Mouse (Mus musculus) cerebellum, adult 11 months (tissue): ENCODE results near the gene Osbp.
"Not testable (repeated sequence)": the region's sequence is repeated elsewhere in the genome, so short reads cannot be mapped to it uniquely, and the experiment has no call there.

ENCODE experiments used
- DNase-seq: peaks from one replicate; pipeline ENCODE4 v3.0.0; 2022

Osbp gene

DNA sequence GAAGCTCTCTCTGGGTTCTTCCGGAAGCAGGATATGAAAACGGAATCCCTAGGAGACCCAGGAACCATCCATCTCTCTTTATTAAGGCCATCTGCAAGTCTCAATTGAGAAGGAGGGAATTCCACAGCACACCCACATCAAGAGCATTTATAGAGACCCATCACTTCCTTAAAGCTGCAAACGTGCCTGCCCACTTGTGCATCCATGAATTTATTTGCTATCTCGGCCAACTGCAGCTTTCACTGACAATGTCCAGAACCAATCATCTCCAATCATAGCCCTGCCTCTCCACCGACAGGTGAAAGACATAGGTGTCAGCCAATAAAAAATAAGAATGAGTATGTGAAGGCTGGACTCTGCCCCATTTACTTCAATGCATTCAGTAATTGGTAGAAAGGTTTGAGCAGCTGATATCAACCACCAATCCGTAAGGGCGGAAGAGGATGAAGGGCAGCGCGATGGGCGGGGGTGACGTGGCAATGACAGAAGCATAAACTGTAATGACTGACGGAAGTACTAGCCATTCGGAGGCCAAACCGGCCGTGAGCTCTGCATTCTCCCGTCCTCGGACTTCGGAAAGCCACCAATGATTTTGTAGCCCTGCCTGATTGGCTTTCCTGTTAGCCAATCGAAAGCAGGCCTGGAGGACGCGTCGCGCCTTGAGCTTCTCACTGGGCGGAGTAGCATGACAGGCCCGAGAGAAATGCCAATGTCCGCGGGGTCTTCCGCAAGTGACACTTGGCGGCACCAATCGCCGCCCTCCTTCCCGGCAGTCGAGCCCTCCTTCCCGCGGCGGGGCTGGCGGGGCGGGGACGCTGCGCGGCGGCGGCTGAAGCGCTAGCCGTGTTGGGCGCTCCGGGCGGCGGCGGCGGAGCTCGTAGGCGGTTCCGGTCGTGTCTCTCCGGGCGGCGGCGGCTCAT, at the start of gene Osbp:
Osbp (plus strand) TSS at position 919 of the 920 bp plus-strand sequence.
- peak; percentile 99 for DNase-seq

DNA sequence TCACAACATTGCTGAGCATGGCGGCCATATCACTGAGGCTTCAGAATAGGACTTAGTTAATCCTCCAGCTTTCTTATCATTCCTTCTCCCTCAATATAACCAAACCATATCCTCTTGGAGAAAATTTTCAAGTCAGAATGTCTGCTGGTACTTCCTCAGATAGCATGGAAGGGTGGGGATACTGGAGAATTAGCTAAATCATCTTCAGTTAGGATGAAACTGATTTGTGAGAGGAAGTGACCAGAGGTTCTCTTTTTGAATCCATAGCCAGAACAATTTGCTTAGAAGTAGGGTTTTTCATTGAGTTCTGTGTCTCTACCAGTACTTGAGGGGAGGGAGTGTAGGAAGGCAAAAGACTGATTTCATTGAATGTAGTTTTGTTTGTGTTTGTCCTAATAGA, 43.7 kb upstream of the Osbp start:
- no peak for DNase-seq

DNA sequence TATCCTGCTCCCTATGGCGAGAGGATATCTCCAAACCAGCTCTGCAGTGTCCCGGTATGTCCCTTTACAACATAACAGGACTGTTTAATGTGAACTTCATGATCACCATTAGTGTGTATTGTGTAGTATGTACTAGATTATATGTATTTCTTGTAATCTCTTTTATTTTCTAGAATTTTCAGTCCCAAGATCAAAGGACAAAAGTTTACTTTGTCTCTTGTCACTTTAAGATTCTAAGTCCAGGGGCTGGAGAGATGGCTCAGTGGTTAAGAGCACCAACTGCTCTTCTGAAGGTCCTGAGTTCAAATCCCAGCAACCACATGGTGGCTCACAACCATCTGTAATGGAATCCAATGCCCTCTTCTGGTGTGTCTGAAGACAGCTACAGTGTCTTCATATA, 43.2 kb upstream of the Osbp start:
- not testable (repeated sequence) for DNase-seq

DNA sequence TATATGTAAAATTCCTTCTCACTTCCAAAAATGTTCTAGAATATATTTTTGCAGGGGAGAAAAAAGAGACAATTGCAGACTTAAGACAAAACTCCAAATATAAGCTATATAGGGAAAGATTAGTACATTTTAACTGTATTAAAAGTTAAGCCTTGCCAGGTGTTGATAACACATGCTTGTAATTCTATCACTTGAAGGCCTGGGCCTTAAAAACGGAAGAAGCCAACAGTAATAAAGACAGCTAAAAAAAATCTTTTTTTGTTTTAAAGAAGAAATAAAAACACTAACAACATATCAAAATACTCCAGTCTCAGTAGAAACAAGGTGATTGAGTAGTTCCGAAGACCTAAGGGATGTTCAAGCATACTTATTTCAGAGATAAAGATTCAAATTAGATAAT, 39.4 kb upstream of the Osbp start:
- DNase-seq: no peak

DNA sequence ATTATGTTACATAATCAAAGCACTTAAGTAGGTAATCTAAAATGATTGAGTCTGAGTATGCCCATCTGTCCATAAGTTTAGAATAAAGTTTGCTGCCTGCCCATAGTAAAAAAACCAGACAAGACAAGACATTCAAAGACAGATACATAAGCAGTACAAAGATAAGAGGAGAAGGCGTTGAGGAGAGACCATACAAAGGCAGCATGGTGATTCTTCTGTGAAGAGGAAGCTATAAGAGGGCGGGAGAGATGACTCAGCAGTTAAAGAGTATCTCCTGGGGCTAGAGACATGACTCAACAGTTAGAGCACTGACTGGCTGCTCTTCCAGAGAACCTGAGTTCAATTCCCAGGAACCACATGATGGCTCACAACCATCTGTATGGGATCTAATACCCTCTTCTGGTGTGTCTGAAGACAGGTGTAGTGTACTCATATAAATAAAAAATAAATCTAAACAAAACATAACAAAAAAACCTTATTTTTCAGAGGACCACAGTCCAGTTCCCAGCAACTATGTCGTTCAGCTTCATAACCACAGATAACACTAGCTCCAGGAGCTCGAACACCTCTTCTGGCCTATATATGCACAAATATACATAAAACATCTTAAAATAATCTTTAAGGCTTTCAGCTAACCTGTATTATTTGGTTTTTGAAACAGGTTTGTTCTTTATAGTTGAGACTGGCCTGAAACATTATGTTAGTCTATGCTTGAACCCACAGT, 37.6 kb upstream of the Osbp start:
- no peak for DNase-seq

DNA sequence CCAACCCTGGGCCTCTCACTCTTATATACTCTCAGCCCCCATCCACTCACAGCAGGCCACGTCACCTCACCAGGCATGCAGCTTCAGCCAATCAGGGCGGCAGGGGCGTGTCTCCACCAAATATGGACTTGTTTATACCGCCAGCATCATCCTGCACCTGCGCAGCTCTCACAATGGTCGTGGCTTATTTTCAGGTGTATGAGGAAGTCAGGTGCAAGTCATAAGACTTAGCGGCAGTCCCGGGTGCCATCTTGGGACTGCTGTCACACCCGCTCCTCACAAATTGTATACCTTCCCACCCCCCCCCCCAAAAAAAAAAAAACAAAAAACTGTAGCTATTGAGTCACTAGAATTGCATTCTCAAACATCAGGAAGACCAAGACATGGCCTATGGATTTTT, 19.3 kb upstream of the Osbp start:
- not testable (repeated sequence) for DNase-seq

DNA sequence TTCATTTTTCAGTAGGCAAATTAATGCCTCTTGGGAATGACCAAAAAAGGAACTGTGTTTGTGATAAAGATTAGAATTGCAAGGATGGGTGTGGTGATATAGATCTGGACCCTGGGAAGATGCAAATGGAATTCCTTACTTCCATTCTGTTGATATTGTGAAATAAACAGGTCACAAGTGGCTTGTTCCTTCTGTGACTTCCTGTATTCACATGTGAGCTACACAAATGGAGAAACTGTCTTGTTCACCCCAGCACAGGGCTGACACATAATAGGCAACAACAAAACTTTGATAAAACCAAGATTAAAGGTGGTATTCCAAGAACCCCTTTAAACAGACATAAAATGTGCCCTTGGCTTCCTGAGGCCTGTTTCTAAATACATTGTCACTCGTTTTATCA, 15.9 kb upstream of the Osbp start:
- DNase-seq: no peak

DNA sequence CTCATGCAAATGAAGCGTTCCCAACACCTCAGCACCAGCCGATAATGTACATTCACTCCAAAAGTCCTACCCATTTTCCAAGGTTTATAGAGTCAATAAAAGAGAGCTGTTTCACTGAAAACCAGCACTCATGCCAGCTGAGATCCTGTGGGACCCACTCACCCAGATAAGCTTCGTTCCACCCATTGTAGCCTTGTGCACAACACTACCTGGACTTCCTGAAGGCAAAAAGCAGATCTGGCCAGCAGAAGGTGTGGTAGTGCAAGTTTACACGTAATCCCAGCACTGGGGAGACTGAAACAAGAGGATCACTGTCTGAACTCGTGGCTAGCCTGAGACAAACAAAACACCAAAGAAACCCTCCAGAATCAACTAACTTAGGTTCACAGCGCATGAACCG, 15.0 kb upstream of the Osbp start:
- DNase-seq: no peak

DNA sequence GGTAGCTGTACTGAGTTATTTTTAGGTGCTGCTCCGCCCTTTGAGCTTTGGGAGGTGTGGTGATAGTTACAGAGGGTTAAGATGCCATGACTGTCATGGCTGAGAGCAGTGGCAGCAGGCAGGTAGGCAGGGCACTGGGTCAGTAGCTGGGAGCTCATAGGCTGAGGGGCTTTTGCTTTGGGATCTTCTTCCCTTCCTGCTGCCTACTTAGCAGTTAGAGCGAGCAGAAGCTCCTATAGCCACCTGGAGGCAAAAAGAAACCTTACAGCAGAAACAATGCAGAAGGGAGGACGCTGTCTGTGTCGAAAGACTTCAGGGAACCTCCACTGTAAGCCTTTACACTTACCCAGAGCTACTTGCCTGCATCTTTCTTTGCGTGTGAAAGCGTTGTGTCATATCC, 11.5 kb upstream of the Osbp start:
- no peak for DNase-seq

DNA sequence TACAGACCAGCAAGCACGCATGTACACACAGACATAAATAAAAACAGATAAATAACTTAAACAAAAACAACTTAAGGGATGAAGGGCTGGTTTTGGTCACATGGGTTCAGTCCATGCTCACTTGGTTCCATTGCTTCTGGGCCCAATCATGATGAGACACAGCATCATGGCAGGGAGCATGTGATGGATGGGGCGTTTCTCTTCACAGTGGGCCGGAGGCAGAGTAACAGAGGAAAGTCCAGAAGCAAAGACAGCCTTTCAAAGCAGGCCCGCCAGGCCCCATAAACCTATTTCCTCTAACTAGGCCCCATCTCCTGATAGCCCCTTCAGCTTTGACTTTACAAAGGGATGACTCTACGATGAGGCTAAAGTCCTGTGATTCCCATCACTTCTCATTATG, 9.1 kb upstream of the Osbp start:
- no peak for DNase-seq

DNA sequence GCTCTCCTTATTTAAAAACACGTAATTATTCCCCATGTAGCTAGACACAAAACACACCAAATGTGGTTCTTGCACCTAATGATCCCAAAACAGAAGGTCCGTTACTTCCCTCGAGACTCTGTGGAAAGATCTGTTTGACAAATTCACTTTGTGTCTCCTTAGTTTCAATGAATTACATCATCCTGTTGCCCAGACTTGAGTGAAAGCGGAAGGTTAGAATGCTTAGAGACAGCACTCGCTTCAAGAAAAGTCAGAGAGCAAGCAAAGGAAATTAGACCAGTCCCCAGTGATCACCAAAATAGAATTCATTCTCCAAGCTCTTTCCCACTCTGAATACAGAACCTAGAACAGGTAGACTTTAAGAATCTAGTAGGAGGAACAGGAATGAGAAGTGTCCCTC, 8.3 kb upstream of the Osbp start:
- no peak for DNase-seq

DNA sequence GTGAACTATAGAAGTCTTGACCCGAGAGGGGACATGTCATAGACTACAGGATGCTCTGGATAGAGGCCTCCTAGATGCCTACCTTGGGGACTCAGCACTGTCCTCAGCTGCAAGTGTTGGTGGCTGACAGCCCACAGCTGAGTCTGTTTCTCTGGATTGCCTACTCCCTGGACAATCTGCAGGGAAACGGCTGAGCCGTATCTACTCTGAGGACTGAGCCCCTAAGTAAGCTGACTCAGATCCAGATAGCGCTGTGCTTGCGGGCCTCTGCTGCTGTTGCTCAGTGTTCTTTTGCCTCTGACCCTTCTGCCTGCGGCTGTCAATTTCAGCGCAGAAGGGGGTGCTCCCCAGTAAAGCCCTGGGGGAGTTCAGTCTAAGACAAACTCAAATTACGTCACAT, 7.9 kb upstream of the Osbp start:
- DNase-seq: no peak

DNA sequence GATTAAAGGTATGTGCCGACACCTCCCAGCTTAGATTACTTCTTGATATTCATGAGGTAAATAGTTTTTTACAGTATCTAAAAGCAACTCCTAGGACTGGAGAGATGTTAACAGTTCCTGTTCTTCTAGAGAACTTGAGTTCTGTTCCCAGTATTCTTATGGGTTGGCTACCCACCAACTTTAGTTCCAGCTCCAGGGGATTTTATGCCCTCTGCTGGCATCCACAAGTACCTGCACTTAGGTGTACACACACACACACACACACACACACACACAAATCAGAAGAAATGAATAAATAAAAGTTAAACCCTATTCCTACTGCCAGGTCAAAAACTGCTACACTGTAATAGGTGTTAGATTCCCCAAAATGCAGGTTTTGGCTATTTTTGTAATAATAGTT, 1.5 kb upstream of the Osbp start:
- DNase-seq: no peak

DNA sequence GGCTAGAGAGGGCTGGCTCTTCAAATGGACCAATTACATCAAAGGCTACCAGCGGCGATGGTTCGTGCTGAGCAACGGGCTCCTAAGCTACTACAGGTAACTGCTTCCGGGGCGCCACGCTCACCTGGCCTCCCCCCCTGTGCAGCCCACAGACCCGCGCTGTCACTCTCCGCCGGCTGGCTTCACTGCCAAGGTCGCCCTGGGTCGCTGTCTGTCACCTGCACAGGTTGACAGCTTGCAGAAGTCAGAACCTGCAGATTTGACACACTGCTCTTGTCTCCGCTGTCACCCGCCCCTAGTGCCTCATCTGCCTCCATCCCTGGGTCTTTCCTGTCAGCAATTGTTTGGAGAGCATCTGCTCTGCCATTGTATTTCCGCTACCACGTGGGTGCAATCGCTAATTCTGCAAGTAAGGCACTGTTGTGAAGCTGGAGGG, 478 bp downstream of the Osbp start:
- peak; percentile 65 for DNase-seq

DNA sequence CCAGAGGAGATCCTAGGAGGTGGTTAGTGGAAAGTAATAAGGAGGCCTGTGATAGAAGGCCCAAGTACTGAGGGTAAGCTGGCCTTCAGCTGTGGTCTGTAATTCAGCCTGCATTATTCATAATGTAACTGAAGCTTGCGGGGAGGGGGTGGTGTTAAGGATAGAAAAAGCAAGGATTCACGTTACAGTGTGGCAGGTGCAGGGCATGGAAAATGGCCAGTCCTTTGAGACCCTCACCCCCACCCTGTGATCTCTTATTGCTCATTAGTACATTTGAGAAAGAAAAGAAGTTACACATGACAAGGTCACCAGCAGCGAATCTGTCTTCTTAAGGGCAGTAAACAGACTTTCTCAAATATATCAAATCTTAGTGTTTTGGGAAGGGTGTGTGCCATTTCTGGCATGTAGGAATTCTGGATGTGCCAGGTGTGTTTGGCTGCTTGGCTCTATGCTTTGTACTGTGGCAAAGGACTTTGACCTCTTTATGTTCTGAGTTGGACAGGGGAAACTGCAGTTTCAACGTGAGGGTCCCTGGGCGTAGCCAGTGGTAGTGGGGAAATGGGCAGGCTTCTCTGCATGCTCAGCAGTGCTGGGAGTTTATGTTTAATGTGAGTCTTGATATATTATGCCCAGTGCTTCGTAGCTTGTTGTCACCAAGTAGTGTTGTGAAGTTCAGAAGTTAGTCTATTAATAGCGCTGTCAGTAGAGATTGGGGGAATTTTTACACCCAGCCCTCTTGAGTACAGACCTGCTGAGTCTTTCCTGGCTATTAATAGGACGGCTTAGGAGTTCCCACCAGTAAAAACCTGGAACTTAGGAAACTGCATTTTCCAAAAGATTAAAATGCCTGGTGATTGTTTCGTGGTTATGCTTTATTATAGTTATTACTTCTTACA, 3.7 kb downstream of the Osbp start:
- no peak for DNase-seq

DNA sequence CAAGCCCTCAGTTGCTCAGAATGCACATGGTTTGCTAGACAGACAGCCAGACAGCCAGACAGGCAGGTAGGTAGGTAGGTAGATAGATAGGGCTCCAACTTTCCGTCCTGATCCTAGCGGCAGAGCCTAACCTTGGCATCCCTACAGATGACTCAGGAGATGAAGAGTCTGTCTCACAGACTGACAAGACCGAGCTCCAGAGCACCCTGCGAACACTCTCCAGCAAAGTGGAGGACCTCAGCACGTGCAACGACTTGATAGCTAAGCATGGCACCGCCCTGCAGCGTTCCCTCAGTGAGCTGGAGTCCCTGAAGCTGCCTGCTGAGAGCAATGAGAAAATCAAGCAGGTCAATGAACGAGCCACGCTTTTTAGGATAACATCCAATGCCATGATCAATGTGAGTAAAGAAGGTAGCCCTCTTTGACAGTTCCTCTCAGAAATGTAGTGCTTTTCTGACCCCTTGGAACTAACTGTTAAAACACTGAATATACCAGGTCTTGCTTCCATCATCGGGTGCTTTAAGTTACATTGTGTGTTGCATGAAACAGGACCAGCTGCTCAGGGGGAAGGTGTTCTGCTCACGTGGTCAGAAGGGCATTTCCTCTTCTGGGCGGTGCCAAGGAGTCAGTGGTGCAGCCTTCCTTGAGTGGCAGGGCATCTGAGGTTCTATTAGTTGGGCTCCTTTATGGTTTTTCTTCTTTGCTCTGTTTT, 7.9 kb downstream of the Osbp start:
- no peak for DNase-seq

DNA sequence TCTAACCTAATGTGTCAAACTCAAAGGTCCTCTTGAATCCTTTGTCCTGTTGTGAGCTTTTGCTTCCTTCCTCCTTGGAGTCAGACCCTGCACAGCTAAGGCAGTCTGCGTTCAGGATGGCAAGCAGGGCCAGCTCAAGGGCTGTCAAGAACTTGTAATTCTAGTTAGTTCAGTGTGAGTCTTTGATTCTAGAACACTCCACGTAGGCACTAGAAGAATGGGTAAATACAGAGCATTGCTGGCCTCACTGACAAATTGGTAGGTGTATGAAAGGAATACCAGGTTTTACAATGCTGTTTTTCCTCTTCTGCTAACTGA, 8.4 kb downstream of the Osbp start:
- DNase-seq: no peak

DNA sequence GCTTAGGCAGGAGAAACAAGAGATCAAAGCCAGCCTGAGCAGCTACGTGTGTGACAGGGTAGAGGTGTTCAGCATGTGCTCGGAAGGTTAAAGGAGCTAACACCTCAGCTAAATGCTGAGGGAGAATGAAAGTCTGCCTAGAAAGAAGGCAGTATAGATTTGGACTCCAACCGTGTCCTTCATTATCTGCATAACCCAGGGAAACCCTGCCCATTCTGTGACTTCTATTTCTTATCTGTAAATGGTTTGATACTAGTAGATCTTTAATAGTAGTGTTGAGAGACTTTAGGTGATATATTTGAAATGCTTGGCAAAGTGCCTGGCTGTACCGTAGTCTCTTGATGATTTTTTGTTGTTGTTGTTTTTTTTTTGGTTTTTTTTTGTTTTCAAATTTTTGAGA, 9.9 kb downstream of the Osbp start:
- no peak for DNase-seq

DNA sequence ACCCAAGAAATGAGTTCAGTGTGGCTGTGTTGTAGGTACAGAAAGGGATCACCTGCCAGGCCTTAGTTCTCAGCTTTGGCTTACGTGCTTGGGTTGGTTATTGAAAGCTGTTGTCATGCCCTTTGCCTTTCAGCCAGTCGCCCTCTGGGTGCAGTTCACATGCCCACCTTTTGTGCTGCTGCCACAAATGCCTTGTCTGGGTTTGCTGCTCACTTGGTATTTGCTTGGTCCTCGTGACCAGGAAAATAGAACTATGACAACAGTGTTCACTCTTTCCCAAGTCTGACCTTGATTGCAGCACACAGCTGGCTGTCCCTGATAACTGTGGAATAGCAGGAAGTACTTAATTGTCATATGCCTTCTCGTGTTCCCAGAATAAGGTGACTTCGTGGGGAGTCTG, 11.6 kb downstream of the Osbp start:
- DNase-seq: no peak

DNA sequence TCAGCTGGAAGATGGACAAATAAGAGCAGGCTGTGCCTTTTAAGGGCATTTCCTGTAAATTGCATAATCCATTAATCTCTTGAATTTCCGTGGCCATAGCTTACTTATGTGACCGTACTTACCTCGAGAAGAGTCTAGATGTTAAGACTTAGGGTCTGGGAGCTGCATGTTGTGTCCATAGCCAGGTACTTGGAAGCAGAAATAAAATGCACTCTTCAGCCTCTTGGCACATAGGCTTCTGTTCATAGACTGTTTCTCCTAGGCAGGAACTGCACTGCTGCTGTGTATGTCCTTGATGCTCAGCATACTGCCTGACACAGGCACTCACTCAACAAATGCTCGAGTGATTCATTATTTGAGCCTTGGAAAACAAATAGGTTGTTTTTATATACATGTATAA, 14.7 kb downstream of the Osbp start:
- DNase-seq: no peak

DNA sequence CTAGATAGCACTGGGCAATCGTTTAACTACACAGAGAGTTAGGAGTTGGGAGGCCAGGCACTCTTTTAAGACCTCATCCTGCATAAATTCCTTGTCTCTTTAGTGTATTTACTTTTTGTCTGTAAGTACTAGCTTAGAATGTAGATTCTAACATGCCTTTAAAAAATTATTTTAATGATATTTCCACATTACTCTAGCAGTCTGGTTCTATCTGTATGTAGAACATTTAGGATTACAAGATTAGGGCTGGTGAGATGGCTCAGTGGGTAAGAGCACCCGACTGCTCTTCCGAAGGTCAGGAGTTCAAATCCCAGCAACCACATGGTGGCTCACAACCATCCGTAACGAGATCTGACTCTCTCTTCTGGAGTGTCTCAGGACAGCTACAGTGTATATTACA, 18.9 kb downstream of the Osbp start:
- not testable (repeated sequence) for DNase-seq

DNA sequence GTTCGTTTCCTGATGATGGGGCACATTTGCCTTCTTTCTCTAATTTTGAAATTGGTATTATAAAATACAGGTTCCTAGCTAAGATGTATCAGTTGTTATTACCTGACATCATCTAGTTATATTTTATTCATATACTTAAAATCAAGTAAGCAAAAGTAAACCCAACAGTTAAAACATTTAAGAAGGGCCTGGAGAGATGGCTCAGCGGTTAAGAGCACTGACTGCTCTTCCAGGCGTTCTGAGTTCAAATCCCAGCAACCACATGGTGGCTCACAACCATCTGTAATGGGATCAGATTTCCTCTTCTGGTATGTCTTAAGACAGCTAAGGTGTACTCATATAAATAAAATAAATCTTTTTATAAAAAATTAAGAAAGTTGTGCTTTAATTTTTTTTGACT, 22.1 kb downstream of the Osbp start:
- DNase-seq: no peak

DNA sequence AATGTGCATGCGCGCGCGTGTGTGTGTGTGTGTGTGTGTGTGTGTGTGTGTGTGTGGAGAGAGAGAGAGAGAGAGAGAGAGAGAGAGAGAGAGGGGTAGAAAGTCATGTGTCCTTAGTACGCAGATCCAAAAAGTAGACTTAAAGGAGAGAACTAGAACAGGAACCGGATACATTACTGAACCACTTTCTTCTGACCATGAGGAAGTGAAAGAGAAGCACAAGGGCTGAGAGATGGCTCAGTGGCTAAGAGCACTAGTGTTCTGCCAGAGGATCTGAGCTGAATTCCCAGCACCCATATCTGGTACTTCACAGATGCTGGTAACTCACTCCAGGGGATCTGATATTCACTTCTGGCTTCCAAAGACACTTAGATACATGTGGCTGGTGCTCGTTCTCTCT, 23.6 kb downstream of the Osbp start:
- DNase-seq: no peak
